Mouse (Mus musculus): Measurements from ENCODE around the gene Ypel3.

Ypel3 gene

DNA sequence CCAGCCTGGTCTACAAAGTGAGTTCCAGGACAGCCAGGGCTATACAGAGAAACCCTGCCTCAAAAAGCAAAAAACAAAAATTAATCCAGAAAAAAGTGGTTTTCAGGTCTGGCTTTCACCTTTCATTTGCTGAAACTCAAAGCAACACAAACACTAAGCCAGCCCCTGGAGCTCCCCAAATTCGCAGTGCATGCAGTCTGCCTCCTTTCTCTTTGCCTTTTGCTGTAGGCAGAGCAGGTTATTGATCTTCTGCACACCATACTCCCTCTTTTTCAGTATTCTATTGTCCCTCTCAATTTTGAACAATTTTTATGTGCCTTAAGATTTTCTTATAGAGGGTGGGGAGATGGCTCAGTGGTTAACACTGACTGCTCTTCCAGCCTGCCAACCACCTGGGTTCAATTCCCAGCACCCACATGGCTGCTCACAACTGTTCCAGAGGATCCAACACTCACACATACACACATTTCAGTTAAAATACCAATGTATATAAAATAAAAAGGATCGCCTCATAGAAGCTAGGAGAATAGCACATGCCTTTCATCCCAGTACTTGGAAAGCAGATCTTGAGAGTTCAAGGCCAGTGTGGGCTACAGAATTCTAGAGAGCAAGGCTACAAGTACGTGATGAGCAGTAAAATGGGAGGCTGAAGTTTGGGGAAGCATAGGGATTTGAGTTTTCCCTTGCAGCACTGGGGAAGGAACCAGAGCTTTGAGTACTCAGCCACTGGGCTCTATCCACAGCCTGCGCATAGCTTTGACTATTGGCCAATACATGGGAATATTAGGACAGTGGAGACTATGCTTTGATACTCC, 16.9 kb downstream of the Ypel3 start:
- DNase-seq (ENCODE audit: low spot score) = no peak

DNA sequence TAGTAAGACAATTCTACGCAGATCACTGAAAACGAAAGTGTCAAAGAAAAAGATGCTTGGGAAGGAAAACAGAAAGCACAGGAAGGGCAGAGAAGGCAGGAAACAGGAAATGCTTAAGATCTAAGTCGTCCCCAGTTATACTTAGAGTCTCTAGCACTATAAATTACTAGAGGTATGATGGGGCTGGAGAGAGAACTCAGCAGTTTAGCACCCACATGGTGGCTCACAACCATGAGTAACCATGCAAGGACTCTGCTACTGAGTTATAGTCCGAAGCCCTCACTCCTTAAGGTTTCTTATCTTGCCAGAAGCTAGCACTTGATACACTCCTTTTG, 17.5 kb downstream of the Ypel3 start:
- DNase-seq (ENCODE audit: low spot score) = no peak

DNA sequence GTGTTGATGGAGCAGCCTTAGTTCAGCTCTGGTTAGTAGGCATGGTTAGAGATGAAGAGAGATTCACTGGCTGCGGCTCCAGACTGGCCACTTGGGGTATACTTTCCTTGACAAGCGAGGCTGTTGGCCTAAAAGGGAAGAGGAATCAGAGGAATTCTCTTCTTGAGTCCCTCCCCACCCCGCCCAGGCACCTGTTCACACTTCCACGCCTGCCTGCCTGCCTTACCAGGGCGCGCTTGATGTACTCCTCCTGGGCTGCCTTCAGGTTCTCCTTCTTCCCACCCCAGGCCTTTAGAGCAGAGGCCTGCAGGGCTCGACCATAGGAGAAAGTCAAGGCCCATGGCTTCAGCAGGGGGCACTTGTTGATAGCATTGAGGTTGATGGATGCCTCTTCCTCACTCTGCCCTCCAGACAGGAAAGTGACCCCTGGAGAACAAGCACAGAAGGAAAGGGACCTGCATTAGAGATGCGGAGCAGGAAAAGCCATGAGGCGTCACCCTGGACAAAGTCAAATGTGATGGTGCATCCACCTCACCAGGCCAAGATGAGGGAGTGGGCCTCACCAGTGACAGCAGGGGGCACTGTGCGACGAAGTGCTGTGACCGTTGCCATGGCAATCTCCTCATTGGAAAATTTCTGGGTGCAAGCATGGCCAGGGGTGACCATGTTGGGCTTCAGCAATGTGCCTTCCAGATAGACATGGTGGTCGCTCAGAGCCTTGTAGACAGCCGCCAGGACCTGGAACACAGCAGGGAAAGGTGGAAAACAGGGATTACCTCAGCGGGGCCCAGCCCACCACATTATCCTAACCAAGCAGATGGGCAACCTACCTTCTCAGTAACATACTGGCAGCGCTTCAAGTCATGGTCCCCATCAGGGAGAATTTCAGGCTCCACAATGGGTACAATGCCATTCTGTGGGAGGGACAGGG, 18.9 kb downstream of the Ypel3 start:
- no peak for DNase-seq (ENCODE audit: low spot score)

DNA sequence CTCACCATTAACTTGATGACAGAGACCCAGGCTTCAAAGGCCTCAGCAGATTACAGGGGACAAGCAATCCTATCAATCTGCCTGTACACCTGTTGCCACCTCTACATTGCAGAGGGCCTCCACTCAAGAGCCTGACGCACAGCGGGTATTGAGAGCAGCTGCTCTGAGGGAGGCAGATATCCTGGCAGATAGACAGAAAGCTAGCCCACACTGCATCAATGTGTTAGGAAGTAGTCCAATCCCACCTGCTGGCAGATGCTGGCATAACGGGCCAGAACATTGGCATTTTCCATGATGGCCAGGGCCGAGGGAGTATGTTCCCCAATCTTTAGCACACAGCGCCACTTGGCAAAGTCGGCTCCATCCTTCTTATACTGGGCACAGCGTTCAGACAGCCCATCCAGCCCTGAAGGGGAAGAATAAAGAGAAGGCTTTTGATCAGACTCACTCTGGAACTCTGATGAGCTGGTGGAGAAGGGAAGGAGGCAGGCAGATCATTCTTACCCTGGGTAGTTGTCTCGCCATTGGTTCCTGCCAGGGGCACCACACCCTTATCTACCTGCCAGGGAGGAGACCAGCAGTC, 19.7 kb downstream of the Ypel3 start:
- DNase-seq (ENCODE audit: low spot score) = peak; percentile 70

DNA sequence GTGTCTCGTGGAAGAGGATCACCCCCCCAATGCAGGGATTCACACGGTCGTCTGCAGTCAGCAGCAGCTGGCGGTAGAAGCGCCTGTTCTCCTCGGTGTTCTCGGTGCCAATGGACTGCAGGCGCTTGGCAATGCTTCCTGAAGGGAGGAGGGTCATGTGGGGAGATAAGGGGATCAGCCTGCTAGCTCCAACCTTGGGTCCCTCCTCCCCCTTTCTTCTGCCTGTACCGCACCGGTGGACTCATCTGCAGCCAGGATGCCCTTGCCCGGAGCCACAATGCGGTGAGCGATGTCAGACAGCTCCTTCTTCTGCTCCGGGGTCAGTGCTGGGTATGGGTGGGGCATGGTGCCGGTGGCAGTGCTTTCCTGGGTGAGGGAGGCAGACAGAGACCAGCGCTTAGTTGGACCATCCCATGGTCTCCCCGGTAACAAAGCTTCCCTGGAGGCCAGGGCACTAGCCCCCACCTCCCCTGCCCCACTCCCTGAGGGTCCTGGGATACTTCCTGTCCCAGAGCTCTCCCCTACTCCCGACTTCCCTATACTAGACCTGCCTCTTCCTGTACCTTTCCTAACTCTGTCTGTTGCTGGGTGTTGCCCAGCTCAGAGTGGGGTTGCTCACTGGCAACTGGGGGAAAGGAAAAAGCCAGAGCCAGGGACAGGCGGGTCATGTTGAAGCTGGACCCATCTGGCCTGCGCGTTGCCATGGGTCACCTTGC, 20.8 kb downstream of the Ypel3 start, which contains the start of gene Fam57b:
Gene Fam57b (plus strand): TSS at position 258 of the 716 bp plus-strand sequence.
- peak; percentile 76 for DNase-seq (ENCODE audit: low spot score)

DNA sequence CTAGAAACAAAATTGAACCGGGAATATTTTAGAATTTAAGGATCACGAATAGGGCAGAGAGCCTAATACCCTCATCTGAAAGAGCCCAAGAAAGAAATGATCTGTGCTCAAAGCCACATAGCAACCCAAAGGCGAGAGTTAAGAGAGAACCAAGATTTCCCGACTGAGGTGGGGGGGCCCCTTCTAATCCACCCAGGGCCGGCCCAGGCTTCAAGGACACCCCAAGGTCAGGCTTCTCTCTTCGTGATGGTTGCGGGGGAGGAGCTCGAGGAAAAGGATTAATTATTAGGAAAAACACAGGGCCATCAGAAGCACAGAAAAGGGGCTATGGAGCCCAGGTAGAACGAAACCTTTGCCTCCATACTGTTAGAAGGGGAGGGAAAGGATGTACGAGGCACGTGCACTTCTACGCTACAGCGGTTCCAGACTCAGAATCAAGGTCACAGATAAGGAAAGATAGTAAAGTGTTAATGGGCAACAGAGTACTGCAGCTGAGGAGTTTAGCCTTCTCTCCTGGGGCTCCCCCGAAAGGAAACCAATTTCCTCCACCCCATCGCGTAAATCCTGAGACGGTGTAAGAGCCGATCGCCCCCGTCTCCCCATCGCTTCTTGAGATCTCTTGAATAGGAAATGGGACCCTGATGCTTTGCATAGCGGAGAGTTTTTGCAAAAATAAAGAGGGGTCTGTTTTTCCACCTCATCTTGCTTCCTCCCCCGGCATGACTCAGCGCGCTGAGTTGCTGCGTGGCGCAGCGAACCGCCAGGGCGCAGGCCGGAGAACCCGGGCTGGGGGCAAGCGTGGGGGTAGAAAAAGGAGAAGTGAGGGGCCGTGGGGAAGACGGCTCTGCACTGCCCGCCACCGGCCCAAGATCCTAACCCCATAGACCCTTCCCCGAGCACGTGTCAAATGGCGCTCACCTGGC, 21.6 kb downstream of the Ypel3 start:
- DNase-seq (ENCODE audit: low spot score) = peak; percentile 68

DNA sequence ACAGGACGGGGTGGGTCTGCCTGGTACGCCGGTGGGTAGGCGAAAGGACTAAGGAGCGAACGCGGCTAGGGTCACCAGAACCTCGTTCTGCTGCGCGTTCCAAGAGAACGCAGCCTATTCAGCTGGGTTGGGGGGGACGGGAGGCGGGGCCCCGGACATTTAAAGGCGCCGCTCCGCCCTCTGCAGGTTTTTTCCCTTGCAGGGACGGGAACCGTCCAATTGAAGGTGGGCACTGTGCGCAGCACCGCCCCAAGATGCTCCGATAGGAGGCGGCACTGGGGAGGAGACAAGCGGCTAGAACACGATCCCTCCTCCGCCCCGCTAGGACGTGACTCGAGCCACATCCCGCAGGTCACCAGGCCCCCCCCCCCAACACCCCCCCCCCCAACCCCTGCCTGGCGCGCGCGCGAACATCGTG, 22.3 kb downstream of the Ypel3 start:
- DNase-seq (ENCODE audit: low spot score) = peak; percentile 96

DNA sequence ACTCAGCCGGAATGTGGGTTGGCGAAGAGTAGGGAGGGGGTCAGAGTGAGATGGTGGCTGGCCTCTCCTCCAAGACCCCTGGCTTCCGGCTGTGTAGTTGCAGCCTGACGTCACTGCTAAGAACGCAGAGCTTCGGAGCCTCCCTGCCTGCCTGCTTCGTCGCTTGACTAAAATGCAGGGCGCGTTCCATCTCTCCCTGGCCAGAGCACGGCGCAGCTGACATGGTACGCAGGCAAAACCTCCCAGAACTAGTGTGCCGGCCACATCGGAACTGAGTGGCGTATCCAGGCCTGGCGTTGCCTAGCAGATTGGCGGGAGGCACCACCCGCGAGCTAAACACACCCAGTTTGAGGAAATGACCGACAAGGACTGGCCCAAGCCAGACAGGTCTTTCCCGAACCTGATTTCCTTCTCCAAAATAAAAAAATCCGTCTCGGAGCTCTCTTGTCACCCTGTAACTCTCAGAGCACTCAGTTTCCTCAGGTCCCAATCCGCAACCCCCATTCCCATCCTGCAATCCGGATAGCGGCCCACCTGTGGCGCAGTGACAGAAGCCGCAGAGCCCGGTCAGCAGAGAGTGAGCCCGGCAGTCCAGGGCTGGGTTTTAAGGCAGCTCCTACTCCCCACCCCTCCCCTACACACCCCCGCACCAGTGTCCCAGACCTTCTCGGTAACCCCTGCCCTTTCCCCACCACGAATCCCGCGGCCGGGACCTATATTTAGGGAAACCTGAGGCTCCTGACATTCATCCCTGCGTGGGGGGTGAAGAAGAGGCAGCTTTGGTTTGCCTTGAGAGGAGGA, 22.9 kb downstream of the Ypel3 start:
- peak; percentile 78 for DNase-seq (ENCODE audit: low spot score)

DNA sequence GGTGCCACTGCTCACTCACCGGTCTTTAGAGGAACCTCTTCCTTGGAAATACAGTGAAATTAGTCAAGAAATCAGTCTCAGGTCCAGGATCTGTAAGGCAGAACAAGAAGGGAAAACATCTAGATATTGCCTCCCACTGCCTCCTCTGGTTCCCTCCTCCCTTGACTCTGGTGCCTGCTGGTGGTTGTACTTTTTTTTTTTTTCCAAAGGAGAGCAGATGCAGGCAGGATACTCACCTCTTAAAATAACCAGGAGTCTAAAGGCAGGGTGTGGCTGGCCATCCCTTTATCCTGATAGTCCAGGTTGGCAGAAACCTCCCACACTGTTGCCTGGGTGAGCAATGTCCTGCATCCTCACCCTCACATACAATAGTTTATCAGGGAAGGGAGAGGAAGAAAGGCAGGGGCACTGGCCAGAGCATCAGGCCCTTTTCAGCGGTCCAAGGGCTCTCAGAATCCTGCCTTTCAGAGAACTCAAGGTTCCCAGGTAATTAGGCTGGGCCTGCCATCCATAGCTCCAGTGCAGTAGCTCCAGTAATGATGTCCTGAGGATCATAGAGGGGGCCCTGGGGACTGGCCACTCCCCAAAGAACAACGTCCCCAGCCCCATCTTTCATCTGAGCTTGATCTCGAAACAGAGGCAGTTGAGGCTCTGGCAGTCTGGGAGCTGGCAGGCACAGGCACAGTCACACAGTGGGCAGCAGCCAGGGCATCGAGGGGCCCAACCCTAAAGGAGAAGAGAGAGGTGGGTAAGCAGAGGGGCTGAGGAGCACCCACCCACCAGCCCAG, 23.7 kb downstream of the Ypel3 start:
- DNase-seq (ENCODE audit: low spot score) = no peak

DNA sequence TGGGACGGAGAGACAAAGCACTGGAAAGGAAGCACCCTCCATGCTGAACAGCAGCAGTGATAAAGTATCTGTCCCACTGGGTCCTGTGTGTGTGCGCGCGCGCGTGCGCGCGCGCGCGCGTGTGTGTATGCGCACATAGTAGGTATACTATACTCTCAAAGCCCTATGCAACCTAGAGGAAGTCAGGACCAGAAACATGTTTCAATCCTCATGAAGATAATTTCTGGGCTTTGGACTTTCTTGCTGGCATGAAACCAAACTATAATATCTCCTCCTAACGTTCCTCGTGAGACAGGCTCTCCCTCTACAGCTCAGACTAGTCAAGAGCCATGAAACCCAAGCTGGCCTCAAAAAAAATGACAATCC, 24.3 kb downstream of the Ypel3 start:
- no peak for DNase-seq (ENCODE audit: low spot score)

DNA sequence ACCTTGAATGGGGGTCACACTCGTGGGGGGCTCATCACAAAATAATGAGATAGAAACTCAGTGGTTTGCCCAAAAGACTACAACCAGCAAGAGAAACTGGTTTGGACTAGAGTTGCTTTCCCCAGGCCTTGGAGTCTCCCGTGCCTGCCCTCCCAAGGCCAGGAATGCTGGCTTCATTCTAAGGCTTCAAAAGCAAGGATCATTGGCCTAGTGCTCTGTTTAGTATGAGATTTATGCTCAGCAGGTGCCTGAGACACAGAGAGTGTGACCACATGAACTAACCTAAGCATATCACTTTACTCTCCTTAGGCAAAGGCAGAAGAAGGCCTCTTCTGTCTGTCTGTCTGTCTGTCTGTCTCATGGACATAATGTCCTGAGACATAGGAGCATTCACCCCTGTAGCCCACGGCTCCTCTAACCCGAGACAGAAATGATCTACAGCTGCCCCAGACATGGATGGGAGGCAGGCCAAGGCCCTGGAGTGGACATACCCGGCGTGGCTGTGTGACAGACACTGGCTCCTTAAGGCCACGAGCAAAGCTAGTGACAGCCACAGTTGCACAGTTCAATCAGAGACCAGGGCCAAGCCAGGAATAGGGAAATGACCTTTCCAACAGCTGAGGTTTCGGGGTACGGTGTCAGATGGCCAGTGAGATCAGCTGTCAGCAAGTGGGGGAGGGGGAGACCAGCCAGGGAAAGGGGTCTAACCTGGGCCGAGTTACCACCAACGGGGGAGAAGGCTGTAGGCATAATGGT, 25.6 kb downstream of the Ypel3 start:
- no peak for DNase-seq (ENCODE audit: low spot score)

DNA sequence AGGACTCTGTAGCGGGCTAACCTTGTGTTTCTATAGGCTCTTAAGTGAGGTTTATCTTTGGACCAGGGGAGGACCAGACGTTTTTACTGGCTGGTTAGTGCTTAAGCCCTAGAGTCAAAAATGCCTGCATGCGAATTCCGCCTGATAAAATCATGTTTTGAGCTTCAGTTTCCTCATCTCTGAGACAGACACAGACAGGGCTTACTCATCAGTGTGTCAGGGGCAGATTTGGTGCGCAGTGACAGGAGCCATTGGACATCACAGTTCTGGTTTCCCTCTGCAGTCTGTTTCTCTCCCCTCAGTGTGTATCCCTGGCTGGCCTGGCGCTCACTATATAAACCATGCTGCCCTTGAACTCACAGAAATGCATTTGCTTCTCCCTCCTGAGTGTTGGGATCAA, 26.4 kb downstream of the Ypel3 start:
- no peak for DNase-seq (ENCODE audit: low spot score)

DNA sequence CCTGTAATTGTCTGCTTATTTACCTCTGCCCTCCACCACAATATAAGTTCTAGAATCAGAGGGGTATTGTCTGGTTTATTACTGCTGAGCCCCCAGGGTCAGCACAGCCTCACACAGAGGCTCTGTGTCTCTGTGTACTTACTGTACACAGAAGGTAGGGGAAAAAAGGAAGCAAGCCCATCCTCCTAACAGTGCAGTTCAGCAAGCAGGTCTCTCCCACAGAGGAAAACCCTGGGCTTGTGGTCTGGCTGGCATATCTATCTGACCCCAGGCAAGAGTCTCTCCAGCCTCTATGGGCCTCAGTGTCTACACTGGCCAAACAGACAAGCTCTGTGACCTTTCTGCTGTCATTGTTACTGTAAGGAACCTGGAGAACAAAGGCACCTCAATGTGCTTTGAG, 27.0 kb downstream of the Ypel3 start:
- DNase-seq (ENCODE audit: low spot score) = no peak

DNA sequence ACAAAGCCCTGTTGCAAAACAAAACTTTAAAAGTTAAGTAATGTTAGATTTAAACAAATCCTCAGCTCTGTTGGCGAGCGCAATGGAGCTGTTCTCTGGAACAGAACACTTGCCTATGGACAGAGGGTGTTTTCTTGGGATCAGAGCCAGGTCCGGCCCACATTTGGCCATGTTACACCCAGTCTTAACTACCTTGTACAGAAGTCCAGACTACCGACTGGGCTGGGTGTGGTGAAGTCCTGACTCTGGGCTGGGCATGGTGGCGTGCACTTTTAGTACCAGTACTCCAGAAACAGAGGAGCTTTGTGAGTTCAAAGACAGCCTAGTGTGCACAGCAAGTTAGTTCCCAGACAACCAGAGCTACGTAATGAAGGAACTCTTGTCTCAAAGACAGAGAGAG, 30.2 kb downstream of the Ypel3 start:
- no peak for DNase-seq (ENCODE audit: low spot score)

DNA sequence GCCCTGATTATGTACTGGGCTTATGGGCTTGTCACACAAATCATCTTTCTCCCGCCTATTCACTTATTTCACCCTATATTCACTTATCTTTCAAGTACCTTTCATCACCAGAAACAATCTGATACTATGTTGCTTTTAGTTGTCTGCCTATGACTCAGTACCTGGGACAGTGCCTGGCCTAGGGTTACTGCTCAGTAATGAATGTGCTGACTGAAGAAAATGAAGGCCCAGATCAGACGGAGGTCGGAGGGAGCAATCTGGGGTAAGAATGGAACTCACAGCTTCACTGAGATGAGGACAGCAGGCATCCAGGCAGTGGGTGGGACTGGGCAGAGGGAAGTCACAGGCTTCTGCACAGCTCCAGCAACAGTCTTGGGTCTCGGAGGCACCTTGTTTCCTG, 30.6 kb downstream of the Ypel3 start:
- no peak for DNase-seq (ENCODE audit: low spot score)

DNA sequence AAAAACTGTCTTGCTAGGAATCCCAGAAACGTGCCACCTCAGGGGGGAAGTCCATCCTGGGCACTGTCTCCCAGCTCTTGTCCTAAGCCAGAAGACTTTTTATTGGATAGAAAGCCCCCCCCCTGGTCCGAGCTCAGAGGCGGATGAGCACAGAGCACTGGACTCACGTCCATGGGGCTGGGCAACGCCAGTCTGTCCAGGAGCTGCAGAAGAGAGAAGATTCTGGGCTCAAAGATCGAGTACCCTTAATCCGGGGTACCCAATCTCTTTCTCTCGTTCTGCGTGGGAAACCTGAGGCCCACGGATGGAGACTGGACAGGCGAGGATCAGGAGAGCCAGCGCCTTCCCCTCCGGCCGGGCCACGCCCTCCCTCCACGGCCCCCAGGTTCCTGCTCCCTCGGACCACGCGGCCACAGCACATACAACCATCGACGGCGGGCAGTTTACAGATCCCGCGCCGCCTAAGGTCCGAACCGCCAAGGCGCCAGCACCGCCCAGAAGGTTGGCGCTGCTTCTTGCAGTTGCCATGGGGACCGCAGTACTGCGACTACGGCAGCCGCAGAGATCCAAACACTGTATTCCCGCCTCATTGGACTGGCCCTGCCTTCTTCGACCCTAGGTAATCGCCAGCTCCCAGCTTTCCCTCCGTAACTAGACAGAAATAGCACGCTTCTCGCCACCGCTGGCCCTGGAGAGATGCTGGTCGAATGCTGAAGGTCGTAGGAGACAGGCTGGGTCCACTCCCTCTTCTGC, 32.1 kb downstream of the Ypel3 start:
- peak; percentile 87 for DNase-seq (ENCODE audit: low spot score)

DNA sequence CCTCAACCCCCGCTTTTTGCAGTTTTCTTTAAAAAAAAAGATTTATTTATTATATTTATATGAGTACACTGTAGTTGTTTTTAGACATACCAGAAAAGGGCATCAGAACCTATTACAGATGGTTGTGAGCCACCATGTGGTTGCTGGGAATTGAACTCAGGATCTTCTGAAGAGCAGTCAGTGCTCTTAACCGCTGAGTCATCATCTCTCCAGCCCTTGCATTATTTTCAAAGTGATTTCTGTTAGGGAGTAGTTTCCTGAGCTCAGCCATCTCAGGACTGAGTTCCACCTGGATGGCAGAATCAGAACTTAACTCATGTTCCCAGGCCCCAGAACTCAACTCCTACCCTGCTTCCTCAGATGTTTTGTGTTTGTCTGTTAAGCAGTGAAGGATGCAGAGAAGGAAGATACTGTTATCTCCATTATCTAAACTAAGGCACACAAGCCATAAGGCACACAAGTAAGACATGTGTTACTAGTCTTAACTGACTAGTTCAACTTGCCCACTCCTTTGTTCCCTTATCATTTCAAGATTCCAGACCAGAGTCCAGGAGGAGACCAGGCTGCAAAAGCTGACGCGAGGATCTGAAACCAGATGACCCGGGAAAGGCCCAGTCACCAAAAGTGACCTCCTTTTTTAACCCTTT, 33.1 kb downstream of the Ypel3 start:
- no peak for DNase-seq (ENCODE audit: low spot score)

Data from testis, postnatal 10 days (tissue).